Mouse (Mus musculus) erythroblast, embryonic 14.5 days (primary cell): ENCODE results near the gene Ehd1.

Experiments used
- GATA1 ChIP-seq: IDR thresholded peaks from 2 replicates; pipeline ENCODE4 v1.6.1; 2012; ENCODE audit warnings: low read length, inconsistent platforms, mixed read lengths
- TAL1 ChIP-seq: IDR thresholded peaks from 3 replicates; pipeline ENCODE4 v1.6.1; 2012; ENCODE audit warnings: low read length, inconsistent platforms, mixed read lengths

DNA sequence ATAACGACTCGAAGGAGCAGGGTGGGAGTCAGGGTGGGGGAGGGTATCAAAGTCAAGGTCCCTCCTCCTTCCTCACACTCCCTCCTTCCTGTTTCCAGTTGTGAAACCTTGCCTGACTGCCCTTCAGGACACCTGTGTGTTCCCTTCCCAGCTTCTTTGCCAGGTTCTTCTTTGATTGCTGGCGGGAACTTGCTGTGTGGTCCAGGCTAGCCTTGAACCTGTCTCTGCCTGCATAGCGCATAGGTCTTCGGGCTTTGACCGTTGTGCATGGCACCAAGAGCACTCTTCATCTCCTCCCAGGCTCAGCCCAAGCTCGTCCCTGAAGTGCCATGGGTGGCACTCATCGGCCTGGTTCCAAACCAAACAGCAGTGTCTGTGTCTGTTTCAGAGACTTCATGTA is 11.6 kb upstream of the Ehd1 start:
- TF ChIP-seq GATA1 (no peak), TAL1 (no peak)
